Mouse (Mus musculus): Measurements from ENCODE around the gene Nup107. TPM values are rescaled to one million over a fixed set of nuclear protein-coding genes. Genes with fewer than 3 reads are reported as not detected.

Nup107 gene
- polyA plus RNA-seq, 1 experiment: 15.0 TPM

GRCm38 (mm10) chr10:117799806-117800205 is 7.3 kb upstream of the Nup107 start:
- Histone ChIP-seq H3K27me3 (ENCODE audit: control insufficient read depth, insufficient read depth, low read length) (no peaks in the 10 kb centered on the region), H3K4me1 (ENCODE audit: control insufficient read depth, insufficient read depth, low read length) (no peaks in the 10 kb centered on the region), H3K27ac (ENCODE audit: insufficient read depth, low read length) (no peak overlapping the region), H3K4me3 (replicated peaks; ENCODE audit: insufficient read depth, low read depth, low read length) (no peak overlapping the region)
- DNase-seq: no peak
- TF ChIP-seq CTCF (IDR thresholded peaks at IDR 0.05; ENCODE audit: borderline replicate concordance, insufficient read depth, low read depth, low read length): no peak
- no peak for TF ChIP-seq POLR2A (IDR thresholded peaks at IDR 0.05; ENCODE audit: borderline replicate concordance, insufficient read depth, low read length)
- WGBS: 88% methylated on average over 11 of the region's 11 CpGs

GRCm38 (mm10) chr10:117798436-117799035 is 6.0 kb upstream of the Nup107 start:
- H3K4me1 ChIP-seq (ENCODE audit: control insufficient read depth, insufficient read depth, low read length): no peaks in the 10 kb centered on the region
- TF ChIP-seq CTCF (IDR thresholded peaks at IDR 0.05; ENCODE audit: borderline replicate concordance, insufficient read depth, low read depth, low read length): no peak
- TF ChIP-seq POLR2A (IDR thresholded peaks at IDR 0.05; ENCODE audit: borderline replicate concordance, insufficient read depth, low read length): no peak
- WGBS: 87% methylated on average over 6 of the region's 6 CpGs

DNA sequence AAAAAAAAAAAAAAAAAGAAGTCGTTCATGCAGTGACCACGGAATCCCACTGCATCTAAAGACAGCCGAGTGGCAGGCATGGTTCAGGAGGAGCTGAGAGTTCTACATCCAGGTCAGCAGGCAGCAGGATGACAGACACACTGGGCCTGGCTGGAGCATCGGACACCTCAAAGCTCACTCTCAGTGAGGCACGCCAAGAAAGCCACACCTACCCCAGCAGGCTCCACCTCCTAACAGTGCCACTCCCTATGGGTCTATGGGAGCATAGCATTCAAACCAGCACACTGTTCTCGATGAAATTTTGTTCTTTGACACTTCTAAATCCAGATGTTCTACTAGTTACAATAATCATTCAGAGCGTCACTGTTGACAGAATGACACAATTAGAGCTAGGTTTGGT is 5.2 kb upstream of the Nup107 start:
- 73% methylated on average over 7 of the region's 7 CpGs for WGBS
- no peak overlapping the region for H3K4me3 ChIP-seq (replicated peaks; ENCODE audit: insufficient read depth, low read depth, low read length)
- DNase-seq: no peak
- H3K4me1 ChIP-seq (ENCODE audit: control insufficient read depth, insufficient read depth, low read length): no peaks in the 10 kb centered on the region
- H3K27ac ChIP-seq (ENCODE audit: insufficient read depth, low read length): no peak overlapping the region
- no peaks in the 10 kb centered on the region for H3K27me3 ChIP-seq (ENCODE audit: control insufficient read depth, insufficient read depth, low read length)
- TF ChIP-seq CTCF (IDR thresholded peaks at IDR 0.05; ENCODE audit: borderline replicate concordance, insufficient read depth, low read depth, low read length) (no peak), POLR2A (IDR thresholded peaks at IDR 0.05; ENCODE audit: borderline replicate concordance, insufficient read depth, low read length) (no peak)

More at GRCm38 (mm10) chr10:117798436-117799035, 6.0 kb upstream of the Nup107 start:
- Histone ChIP-seq H3K27me3 (ENCODE audit: control insufficient read depth, insufficient read depth, low read length) (no peaks in the 10 kb centered on the region), H3K4me3 (replicated peaks; ENCODE audit: insufficient read depth, low read depth, low read length) (no peak overlapping the region), H3K27ac (ENCODE audit: insufficient read depth, low read length) (no peak overlapping the region)
- DNase-seq: no peak

DNA sequence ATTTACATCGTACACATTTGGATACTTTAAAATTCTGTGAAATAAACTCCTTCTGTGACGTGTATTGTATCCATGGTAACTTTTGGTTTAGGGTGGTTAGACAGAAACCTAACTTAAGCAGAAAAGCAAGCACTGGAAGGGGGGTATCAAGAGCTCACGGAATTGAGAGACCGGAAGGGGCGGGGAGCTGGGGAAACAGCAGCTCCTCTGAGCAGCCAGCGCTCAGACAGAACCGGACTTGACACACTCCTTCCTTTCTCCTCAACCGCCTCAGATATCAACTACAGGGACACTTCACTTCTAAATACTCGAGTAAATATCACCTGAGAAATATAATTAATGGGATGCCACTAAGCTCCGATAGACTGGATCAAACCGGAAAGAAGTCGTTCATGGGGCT is 4.6 kb upstream of the Nup107 start:
- Histone ChIP-seq H3K27ac (ENCODE audit: insufficient read depth, low read length) (no peak overlapping the region), H3K4me1 (ENCODE audit: control insufficient read depth, insufficient read depth, low read length) (no peaks in the 10 kb centered on the region), H3K4me3 (replicated peaks; ENCODE audit: insufficient read depth, low read depth, low read length) (no peak overlapping the region), H3K27me3 (ENCODE audit: control insufficient read depth, insufficient read depth, low read length) (no peaks in the 10 kb centered on the region)
- TF ChIP-seq CTCF (IDR thresholded peaks at IDR 0.05; ENCODE audit: borderline replicate concordance, insufficient read depth, low read depth, low read length) (no peak), POLR2A (IDR thresholded peaks at IDR 0.05; ENCODE audit: borderline replicate concordance, insufficient read depth, low read length) (no peak)
- 91% methylated on average over 12 of the region's 12 CpGs for WGBS
- DNase-seq: no peak

DNA sequence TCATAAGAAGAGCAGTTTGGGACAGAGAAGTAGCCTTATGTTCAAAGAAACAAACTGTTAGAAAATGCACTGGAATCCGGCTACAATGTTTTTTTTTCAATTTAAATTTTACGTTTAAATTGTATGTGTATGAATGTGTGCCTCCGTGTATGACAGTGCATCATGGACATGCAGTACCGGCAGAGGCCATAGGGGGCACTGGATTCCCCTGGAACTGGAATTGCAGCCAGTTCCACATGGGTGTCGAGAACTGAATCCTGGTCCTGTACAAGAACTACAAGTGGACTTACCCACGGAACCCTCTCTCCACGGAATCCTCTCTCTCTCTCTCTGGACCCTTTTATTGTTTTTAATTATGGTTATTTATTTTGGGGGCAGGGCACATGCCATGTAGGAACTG is 3.7 kb upstream of the Nup107 start:
- H3K4me3 ChIP-seq (replicated peaks; ENCODE audit: insufficient read depth, low read depth, low read length): no peak overlapping the region
- TF ChIP-seq CTCF (IDR thresholded peaks at IDR 0.05; ENCODE audit: borderline replicate concordance, insufficient read depth, low read depth, low read length) (peak; percentile 19; the same call in 1 of the 2 replicates), POLR2A (IDR thresholded peaks at IDR 0.05; ENCODE audit: borderline replicate concordance, insufficient read depth, low read length) (no peak)
- no peak overlapping the region for H3K27ac ChIP-seq (ENCODE audit: insufficient read depth, low read length)
- no peak for DNase-seq
- no peaks in the 10 kb centered on the region for H3K27me3 ChIP-seq (ENCODE audit: control insufficient read depth, insufficient read depth, low read length)
- WGBS: 94% methylated on average over 7 of the region's 7 CpGs
- H3K4me1 ChIP-seq (ENCODE audit: control insufficient read depth, insufficient read depth, low read length): no peaks in the 10 kb centered on the region

DNA sequence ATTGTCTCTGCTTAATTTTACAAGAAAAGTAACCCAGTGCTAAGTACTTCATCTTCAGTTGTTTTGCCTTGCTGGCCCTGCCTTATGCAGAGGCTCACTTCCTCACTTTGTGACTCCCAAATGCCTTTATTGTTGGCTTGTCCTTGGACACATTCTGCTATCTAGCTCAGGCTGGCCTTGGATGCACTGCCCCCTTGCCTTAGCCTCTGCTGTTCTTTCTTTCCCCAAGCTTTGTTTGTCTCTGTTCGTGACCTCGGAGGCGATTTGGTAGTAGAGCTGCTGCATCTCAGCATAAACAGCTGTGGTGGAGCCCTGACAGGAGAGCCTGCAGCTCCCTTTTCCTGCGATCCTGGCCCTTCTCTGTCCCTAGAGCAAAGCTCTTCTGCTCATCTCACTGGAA is 2.7 kb upstream of the Nup107 start:
- no peak overlapping the region for H3K4me3 ChIP-seq (replicated peaks; ENCODE audit: insufficient read depth, low read depth, low read length)
- 72% methylated on average over 4 of the region's 4 CpGs for WGBS
- DNase-seq: no peak
- no peaks in the 10 kb centered on the region for H3K4me1 ChIP-seq (ENCODE audit: control insufficient read depth, insufficient read depth, low read length)
- no peaks in the 10 kb centered on the region for H3K27me3 ChIP-seq (ENCODE audit: control insufficient read depth, insufficient read depth, low read length)
- TF ChIP-seq POLR2A (IDR thresholded peaks at IDR 0.05; ENCODE audit: borderline replicate concordance, insufficient read depth, low read length) (no peak), CTCF (IDR thresholded peaks at IDR 0.05; ENCODE audit: borderline replicate concordance, insufficient read depth, low read depth, low read length) (no peak)
- H3K27ac ChIP-seq (ENCODE audit: insufficient read depth, low read length): no peak overlapping the region

DNA sequence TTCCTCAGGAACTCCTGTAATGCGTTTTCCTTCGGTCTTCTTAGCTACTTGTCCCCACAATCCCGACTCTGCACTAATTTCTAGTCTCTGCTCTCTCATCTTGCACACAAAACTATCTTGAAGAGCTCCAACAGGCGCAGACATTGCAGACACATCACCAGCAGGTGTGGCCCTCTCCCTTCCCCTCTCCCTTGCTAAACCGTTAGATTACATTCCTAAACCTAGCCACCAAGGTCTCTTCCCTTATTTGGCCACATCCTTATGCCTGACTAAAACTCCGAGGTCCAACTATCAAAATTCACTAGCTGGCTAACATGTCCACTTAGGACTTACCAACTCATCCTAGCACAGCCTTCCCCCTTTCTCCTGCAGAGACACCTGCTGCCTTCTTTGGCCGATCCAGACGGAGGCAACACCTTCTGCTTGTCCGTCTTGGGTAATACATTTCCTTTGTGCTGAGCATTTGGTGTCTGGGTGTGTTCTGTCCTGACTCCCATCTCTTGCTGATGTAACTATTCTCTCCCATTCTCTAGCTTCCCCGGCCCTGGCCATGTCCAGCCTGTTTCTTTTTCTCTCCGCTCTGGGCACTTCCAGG is 1.0 kb upstream of the Nup107 start:
- WGBS: 62% methylated on average over 11 of the region's 11 CpGs
- no peak for TF ChIP-seq CTCF (IDR thresholded peaks at IDR 0.05; ENCODE audit: borderline replicate concordance, insufficient read depth, low read depth, low read length)
- DNase-seq: peak in 1 of 2 experiments; percentile 12
- Histone ChIP-seq H3K4me3 (replicated peaks; ENCODE audit: insufficient read depth, low read depth, low read length) (no peak overlapping the region), H3K27ac (ENCODE audit: insufficient read depth, low read length) (no peak overlapping the region), H3K4me1 (ENCODE audit: control insufficient read depth, insufficient read depth, low read length) (no peaks in the 10 kb centered on the region), H3K27me3 (ENCODE audit: control insufficient read depth, insufficient read depth, low read length) (no peaks in the 10 kb centered on the region)

DNA sequence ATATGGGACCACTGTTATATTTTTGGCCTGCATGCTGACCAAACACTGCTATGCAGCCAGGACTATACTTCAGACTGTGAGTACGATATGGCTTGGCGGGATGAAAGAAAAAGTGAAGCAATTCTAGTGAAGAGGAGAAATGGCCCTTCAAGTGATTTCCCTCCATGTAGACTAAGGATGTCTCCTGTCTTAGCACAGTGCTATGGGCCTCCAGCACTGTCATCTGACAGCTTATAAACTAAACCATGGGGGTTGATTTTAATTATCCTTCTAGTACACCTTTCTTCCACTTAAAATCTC is 1.4 kb downstream of the Nup107 start:
- TF ChIP-seq CTCF (IDR thresholded peaks at IDR 0.05; ENCODE audit: borderline replicate concordance, insufficient read depth, low read depth, low read length) (no peak), POLR2A (IDR thresholded peaks at IDR 0.05; ENCODE audit: borderline replicate concordance, insufficient read depth, low read length) (no peak)
- DNase-seq: no peak
- H3K4me3 ChIP-seq (replicated peaks; ENCODE audit: insufficient read depth, low read depth, low read length): no peak overlapping the region
- no peaks in the 10 kb centered on the region for H3K27me3 ChIP-seq (ENCODE audit: control insufficient read depth, insufficient read depth, low read length)
- WGBS: 88% methylated on average over 2 of the region's 2 CpGs
- H3K27ac ChIP-seq (ENCODE audit: insufficient read depth, low read length): no peak overlapping the region
- H3K4me1 ChIP-seq (ENCODE audit: control insufficient read depth, insufficient read depth, low read length): no peaks in the 10 kb centered on the region

Data from cerebellum, adult 2 months (tissue).